Mouse (Mus musculus) kidney, adult 8-10 months (tissue): ENCODE measurements around the gene Orc3.
"Not testable (repeated sequence)": the region's sequence is repeated elsewhere in the genome, so short reads cannot be mapped to it uniquely, and the experiment has no call there.

Source experiments
- DNase-seq, 2 experiments: peaks; one replicate each; pipeline ENCODE4 v3.0.0; 2022

Gene Orc3

GRCm38 (mm10) chr4:34581990-34582389 lies 32.8 kb downstream of the Orc3 start:
- DNase-seq: no peak

DNA sequence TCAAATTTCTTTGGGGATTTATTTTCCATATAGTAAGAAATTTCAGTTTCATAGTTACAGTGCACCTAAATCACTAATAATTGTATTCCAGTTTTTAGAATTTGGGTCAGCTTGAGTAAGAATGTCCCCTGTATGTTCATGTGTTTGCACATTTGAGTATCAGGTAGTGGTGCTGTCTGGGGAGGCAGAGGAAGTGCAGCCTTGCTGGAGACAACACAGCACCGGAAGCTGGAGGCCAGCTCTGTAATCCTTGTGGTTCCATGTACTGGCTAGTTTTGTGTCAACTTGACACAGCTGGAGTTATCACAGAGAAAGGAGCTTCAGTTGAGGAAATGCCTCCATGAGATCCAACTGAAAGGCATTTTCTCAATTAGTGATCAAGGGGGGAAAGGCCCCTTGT lies 33.3 kb downstream of the Orc3 start:
- not testable (repeated sequence) for DNase-seq

DNA sequence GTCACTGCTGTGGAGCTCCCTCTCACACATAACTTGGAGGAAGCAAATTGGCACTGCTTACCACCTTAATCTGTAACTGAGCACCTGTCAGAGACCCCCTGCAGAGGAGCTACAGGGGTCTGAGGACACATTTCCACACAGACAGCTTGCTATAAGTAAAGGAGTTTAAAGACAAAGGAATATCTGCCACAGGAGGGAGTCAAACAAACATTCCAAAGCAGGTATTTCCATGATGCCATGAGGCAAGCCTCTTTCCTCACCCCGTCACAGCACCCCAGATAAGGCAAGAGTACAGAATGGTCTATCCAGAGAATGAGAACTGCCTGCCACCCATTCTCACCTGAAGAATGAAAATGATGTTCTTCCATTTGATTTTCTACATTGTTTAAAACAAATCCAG lies 35.5 kb downstream of the Orc3 start:
- DNase-seq: no peak

- DNase-seq: no peak
Observed at GRCm38 (mm10) chr4:34577028-34577427, 37.7 kb downstream of the Orc3 start.

DNA sequence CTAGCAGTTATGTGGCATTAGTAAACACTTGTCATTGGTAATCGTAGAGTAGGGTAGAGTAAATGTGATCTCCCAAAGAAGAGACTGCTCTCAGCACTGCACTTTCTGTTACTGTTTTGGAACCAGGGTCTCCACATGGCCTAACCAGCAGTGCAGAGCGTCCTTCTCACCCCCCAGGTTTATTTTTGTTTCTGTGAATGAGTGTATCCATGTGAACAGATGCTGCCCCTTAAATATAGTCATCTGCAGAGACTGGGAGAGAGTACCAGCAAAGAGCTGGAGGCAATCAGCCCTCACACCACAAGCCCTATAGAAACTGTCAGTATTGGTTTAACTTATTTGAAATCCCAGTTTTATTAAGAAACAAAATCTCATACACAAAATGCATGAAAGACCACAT lies 41.9 kb downstream of the Orc3 start:
- no peak for DNase-seq

DNA sequence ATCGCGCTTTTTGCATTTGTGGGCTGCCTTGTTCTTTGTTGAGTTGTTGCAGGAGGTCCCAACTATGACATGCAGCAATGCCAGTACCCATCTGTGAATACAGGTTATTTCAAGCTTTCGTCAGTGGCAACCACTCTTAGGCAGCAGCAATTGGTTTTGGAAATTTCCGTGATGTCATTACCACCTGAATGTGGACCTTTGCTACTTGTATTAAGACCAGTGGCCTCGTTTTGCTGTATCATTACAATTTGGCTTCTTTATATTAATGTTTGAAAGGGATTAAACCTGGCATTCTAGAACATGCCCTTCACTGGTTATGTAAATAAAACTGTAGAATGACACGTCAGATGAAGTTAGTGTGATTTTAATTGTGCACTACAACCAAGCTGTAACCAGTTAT lies 48.5 kb downstream of the Orc3 start:
- no peak for DNase-seq

DNA sequence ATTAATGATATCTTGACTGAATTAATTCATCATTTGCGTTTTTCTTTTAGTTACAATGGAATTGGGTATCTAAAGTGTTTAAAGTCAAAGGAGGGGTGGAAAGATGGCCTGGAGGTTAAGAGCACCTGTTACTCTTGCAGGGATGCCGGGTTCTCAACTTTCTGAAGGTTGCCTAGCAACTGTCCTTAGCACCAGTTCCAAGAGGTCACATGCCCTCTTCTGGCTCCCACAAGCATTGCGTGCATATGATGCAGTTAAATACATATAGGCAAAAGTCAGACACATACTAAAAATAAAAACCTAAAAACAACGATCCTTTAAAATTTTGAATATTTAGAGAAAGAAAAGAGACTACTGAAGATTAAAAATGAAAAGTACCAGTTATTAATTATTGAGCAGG lies 53.8 kb downstream of the Orc3 start:
- peak in 1 of 2 experiments; percentile 22 for DNase-seq

- no peak for DNase-seq
Observed at GRCm38 (mm10) chr4:34556183-34556582, 58.6 kb downstream of the Orc3 start.

DNA sequence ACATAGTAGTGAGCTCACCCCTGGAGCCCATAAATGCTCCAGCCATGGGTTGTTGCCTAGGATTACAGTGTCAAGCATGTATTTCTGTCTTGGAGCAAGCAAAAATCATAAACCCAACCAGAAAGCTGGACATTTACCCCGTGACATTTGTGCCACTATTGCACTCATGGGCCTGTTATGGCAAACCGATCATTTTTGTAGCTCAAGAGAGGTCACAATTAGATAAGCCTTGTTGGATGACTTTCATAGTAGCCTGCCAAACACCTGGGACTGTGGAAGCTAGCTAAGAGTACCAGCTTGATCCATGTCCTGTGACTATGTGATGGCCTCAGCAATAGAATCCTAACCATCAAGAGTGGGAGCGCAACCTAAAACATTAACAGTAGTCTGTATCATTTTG lies 59.1 kb downstream of the Orc3 start:
- DNase-seq: no peak

DNA sequence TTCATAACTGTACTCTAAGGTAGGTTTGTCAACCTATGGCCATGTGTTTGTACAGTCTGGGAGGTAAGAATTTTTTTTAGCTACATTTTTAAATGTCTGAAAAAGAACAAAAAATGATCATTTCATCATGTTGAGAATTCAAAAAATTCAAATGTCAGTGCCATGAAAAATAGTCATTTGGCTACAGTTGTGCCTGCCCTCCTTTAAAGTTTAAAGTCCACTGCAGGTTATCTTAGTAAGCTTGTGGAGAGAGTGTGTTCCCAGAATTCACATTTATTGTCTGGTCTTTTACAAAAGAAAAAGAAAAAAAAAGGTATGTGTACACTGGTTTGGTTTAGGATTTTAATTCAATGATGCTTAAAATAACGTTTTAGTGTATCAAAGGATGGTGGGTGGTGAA lies 60.1 kb downstream of the Orc3 start:
- DNase-seq: no peak

GRCm38 (mm10) chr4:34551966-34552365 lies 62.8 kb downstream of the Orc3 start:
- no peak for DNase-seq

- DNase-seq: peak; percentile 61 to 74
Observed at GRCm38 (mm10) chr4:34551098-34551809, 63.5 kb downstream of the Orc3 start.

- DNase-seq: no peak
Observed at GRCm38 (mm10) chr4:34550748-34551097, 64.0 kb downstream of the Orc3 start, which contains the start of gene Akirin2. Gene Akirin2 (plus strand): TSS chr4:34550937.

GRCm38 (mm10) chr4:34549981-34550747 lies 64.6 kb downstream of the Orc3 start:
- DNase-seq: peak; percentile 98

- DNase-seq: no peak
Observed at GRCm38 (mm10) chr4:34529941-34530340, 84.8 kb downstream of the Orc3 start.

DNA sequence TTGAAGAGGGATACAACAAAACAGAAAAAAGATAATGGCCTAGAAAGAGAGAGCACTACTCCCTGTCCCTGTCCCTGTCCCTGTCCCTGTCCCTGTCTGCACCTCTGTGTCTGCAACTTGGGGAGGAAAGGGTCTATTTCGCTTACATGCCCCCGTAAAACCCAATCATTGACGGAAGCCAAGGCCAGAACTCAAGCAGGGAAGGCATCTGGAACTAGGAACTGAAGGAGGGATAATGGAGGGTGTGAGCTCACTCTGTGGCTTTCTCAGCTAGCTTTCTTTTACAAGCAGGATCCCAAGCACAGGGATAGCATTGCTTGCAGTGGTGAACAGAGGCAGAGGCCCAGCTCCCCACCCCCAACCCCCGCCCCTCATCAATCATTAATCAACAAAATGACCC lies 85.4 kb downstream of the Orc3 start:
- no peak for DNase-seq

GRCm38 (mm10) chr4:34528430-34529100 lies 86.2 kb downstream of the Orc3 start:
- no peak for DNase-seq

DNA sequence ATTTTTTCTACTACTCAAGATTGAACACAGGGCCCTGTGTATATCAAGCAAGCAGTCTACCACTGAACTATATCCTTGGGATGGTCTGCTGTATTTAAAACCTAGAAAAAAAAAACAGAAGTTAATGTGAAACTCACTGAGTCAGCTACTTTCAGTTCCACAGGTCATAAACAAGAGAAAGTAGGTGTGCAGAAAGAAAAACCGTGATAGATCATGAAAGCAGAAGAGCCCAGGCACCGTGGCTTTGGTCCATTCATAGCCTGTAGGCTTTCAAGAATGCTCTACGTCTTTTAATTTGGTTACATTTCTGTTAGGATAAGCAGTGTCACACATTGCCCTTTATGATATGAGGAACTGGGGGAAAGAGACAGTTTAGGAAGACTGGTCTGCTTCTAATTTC lies 88.0 kb downstream of the Orc3 start:
- DNase-seq: no peak

DNA sequence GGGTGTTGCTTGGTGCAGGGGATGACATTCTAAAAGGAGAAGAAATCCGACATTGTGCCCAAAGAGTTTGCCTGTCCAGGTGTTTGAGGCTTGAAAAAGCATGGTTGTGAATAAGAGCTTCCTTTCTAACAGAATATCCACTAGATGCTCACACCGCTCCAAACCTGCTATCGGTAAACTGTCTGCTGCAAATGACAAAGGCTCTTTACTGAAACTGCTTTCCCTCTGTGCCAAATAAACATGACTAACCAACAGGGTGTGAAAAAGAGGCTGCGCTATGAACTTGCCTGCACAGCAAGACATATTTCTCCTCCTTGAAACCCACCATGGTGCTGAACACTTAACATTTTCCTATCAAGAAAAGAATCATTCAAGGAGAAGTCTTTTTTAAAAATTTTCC lies 91.2 kb downstream of the Orc3 start:
- no peak for DNase-seq

DNA sequence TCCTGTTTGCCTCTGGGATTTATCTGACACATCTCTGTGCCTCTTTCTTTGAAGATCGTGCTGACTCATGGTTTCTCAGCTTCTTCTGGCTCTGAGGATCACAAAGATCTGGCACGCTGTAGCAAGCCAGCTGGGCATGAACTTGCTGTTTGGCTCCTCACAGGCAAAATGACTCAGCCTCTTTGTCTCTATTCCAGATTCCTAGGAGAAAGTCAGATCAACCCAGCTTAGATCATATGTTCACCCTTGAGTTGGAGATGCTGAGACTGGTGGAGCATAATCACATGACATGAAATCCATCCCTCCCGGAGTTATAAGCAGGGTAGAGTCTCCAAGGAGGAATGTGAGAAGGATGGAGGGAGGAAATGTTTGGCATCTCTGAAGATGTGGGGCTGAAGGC lies 91.9 kb downstream of the Orc3 start:
- no peak for DNase-seq
